Mouse (Mus musculus): Measurements from ENCODE around the gene Pax6. TPM values are rescaled to one million over a fixed set of nuclear protein-coding genes. Genes with fewer than 3 reads are reported as not detected.

Pax6 gene
- polyA plus RNA-seq, 1 experiment from 2014 or later: 103 TPM

DNA sequence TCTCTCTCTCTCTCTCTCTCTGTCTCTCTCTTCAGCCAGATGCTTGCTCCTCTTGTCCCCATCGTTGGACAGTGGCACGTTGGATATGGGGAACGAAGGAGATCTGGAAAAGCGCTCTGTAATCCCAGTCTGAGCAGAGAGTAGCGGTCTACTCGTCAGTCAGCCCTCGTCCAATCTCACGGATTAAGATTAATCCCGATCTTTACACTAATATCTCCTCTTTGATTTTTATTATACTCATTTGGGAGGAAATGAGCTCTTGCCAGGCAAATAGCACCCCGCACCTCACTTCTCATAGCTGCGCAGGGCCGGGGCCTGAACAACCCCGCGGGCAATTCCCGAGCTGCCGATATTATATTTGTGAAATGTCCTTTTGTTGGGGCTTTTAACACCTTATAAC is 6.6 kb upstream of the Pax6 start:
- no peak overlapping the region for H3K27ac ChIP-seq (ENCODE audit: low read depth, low read length)
- H3K27me3 ChIP-seq (ENCODE audit: control insufficient read depth, insufficient read depth, low read length): peaks cover 65% of the 10 kb centered on the region
- peak; percentile 51 for DNase-seq (ENCODE audit: low spot score)
- H3K9me3 ChIP-seq (ENCODE audit: control insufficient read depth, low read length): no peaks in the 10 kb centered on the region
- H3K4me1 ChIP-seq (replicated peaks; ENCODE audit: control insufficient read depth, insufficient read depth, low read length): peaks cover 17% of the 10 kb centered on the region
- WGBS: 2% methylated on average over 16 of the region's 16 CpGs
- no peaks in the 10 kb centered on the region for H3K36me3 ChIP-seq (ENCODE audit: control insufficient read depth, insufficient read depth, low read length)
- no peak overlapping the region for H3K4me3 ChIP-seq (ENCODE audit: low read depth, low read length)
- H3K4me2 ChIP-seq (ENCODE audit: low read depth, low read length, severe bottlenecking): no peak overlapping the region
- no peak overlapping the region for H3K9ac ChIP-seq (ENCODE audit: low read length)
- no peak for ATAC-seq (replicated peaks; ENCODE audit: low FRiP score)

- Histone ChIP-seq H3K27me3 (ENCODE audit: control insufficient read depth, insufficient read depth, low read length) (peaks cover 69% of the 10 kb centered on the region), H3K4me3 (ENCODE audit: low read depth, low read length) (no peak overlapping the region), H3K4me2 (ENCODE audit: low read depth, low read length, severe bottlenecking) (no peak overlapping the region), H3K4me1 (replicated peaks; ENCODE audit: control insufficient read depth, insufficient read depth, low read length) (peaks cover 20% of the 10 kb centered on the region), H3K36me3 (ENCODE audit: control insufficient read depth, insufficient read depth, low read length) (no peaks in the 10 kb centered on the region), H3K9me3 (ENCODE audit: control insufficient read depth, low read length) (no peaks in the 10 kb centered on the region), H3K27ac (ENCODE audit: low read depth, low read length) (no peak overlapping the region), H3K9ac (ENCODE audit: low read length) (no peak overlapping the region)
- WGBS: 4% methylated on average over 7 of the region's 7 CpGs
- ATAC-seq (replicated peaks; ENCODE audit: low FRiP score) (no peak), DNase-seq (ENCODE audit: low spot score) (no peak)
These were observed 6.1 kb upstream of the Pax6 start for GRCm38 (mm10) chr2:105662606-105663005.

GRCm38 (mm10) chr2:105663101-105663511 is 5.6 kb upstream of the Pax6 start:
- peaks cover 74% of the 10 kb centered on the region for H3K27me3 ChIP-seq (ENCODE audit: control insufficient read depth, insufficient read depth, low read length)
- no peak overlapping the region for H3K4me3 ChIP-seq (ENCODE audit: low read depth, low read length)
- 10% methylated on average over 10 of the region's 10 CpGs for WGBS
- H3K9ac ChIP-seq (ENCODE audit: low read length): no peak overlapping the region
- no peaks in the 10 kb centered on the region for H3K9me3 ChIP-seq (ENCODE audit: control insufficient read depth, low read length)
- peaks cover 21% of the 10 kb centered on the region for H3K4me1 ChIP-seq (replicated peaks; ENCODE audit: control insufficient read depth, insufficient read depth, low read length)
- no peaks in the 10 kb centered on the region for H3K36me3 ChIP-seq (ENCODE audit: control insufficient read depth, insufficient read depth, low read length)
- DNase-seq (ENCODE audit: low spot score) (peak; percentile 53), ATAC-seq (replicated peaks; ENCODE audit: low FRiP score) (no peak)
- no peak overlapping the region for H3K4me2 ChIP-seq (ENCODE audit: low read depth, low read length, severe bottlenecking)
- H3K27ac ChIP-seq (ENCODE audit: low read depth, low read length): no peak overlapping the region

DNA sequence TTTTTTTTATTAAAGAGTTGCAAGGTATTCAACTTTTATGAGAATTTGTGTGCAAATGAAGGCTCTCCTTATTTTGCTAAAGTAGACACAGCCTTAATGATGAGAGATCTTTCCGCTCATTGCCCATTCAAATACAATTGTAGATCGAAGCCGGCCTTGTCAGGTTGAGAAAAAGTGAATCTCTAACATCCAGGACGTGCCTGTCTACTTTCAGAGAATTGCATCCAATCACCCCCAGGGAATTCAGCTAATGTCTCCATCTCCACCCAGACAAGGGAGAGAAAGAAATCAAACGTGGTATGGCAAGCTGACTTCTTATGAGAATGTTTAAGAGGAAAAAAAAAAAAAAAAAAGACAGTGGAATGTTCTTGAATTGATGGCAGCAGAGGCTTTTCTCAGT is 3.7 kb upstream of the Pax6 start:
- no peaks in the 10 kb centered on the region for H3K9me3 ChIP-seq (ENCODE audit: control insufficient read depth, low read length)
- WGBS: 10% methylated on average over 5 of the region's 5 CpGs
- H3K4me3 ChIP-seq (ENCODE audit: low read depth, low read length): no peak overlapping the region
- no peak for ATAC-seq (replicated peaks; ENCODE audit: low FRiP score)
- peaks cover 76% of the 10 kb centered on the region for H3K27me3 ChIP-seq (ENCODE audit: control insufficient read depth, insufficient read depth, low read length)
- no peak overlapping the region for H3K27ac ChIP-seq (ENCODE audit: low read depth, low read length)
- no peak overlapping the region for H3K4me2 ChIP-seq (ENCODE audit: low read depth, low read length, severe bottlenecking)
- H3K9ac ChIP-seq (ENCODE audit: low read length): no peak overlapping the region
- H3K36me3 ChIP-seq (ENCODE audit: control insufficient read depth, insufficient read depth, low read length): no peaks in the 10 kb centered on the region
- peaks cover 25% of the 10 kb centered on the region for H3K4me1 ChIP-seq (replicated peaks; ENCODE audit: control insufficient read depth, insufficient read depth, low read length)
- no peak for DNase-seq (ENCODE audit: low spot score)

GRCm38 (mm10) chr2:105665491-105666250 is 3.0 kb upstream of the Pax6 start:
- Histone ChIP-seq H3K4me1 (replicated peaks; ENCODE audit: control insufficient read depth, insufficient read depth, low read length) (peaks cover 24% of the 10 kb centered on the region), H3K4me2 (ENCODE audit: low read depth, low read length, severe bottlenecking) (no peak overlapping the region), H3K9me3 (ENCODE audit: control insufficient read depth, low read length) (no peaks in the 10 kb centered on the region), H3K27ac (ENCODE audit: low read depth, low read length) (no peak overlapping the region), H3K27me3 (ENCODE audit: control insufficient read depth, insufficient read depth, low read length) (peaks cover 77% of the 10 kb centered on the region), H3K36me3 (ENCODE audit: control insufficient read depth, insufficient read depth, low read length) (no peaks in the 10 kb centered on the region), H3K4me3 (ENCODE audit: low read depth, low read length) (no peak overlapping the region), H3K9ac (ENCODE audit: low read length) (no peak overlapping the region)
- WGBS: 18% methylated on average over 5 of the region's 5 CpGs
- DNase-seq (ENCODE audit: low spot score) (no peak), ATAC-seq (replicated peaks; ENCODE audit: low FRiP score) (no peak)

GRCm38 (mm10) chr2:105666331-105666730 is 2.4 kb upstream of the Pax6 start:
- Histone ChIP-seq H3K4me2 (ENCODE audit: low read depth, low read length, severe bottlenecking) (no peak overlapping the region), H3K9me3 (ENCODE audit: control insufficient read depth, low read length) (no peaks in the 10 kb centered on the region), H3K9ac (ENCODE audit: low read length) (no peak overlapping the region), H3K36me3 (ENCODE audit: control insufficient read depth, insufficient read depth, low read length) (no peaks in the 10 kb centered on the region), H3K4me1 (replicated peaks; ENCODE audit: control insufficient read depth, insufficient read depth, low read length) (peaks cover 26% of the 10 kb centered on the region), H3K4me3 (ENCODE audit: low read depth, low read length) (no peak overlapping the region), H3K27me3 (ENCODE audit: control insufficient read depth, insufficient read depth, low read length) (peaks cover 75% of the 10 kb centered on the region), H3K27ac (ENCODE audit: low read depth, low read length) (no peak overlapping the region)
- ATAC-seq (replicated peaks; ENCODE audit: low FRiP score): no peak
- WGBS: 10% methylated on average over 6 of the region's 6 CpGs
- peak; percentile 57 for DNase-seq (ENCODE audit: low spot score)

- H3K9ac ChIP-seq (ENCODE audit: low read length): peak overlapping the region; percentile 20; the same call in 1 of the 2 replicates
- H3K4me1 ChIP-seq (replicated peaks; ENCODE audit: control insufficient read depth, insufficient read depth, low read length): peaks cover 23% of the 10 kb centered on the region
- H3K27ac ChIP-seq (ENCODE audit: low read depth, low read length): no peak overlapping the region
- H3K4me2 ChIP-seq (ENCODE audit: low read depth, low read length, severe bottlenecking): peak overlapping the region; percentile 24
- no peak for ATAC-seq (replicated peaks; ENCODE audit: low FRiP score)
- peak overlapping the region; percentile 12 for H3K4me3 ChIP-seq (ENCODE audit: low read depth, low read length)
- peaks cover 73% of the 10 kb centered on the region for H3K27me3 ChIP-seq (ENCODE audit: control insufficient read depth, insufficient read depth, low read length)
- WGBS: 3% methylated on average over 41 of the region's 41 CpGs
- H3K9me3 ChIP-seq (ENCODE audit: control insufficient read depth, low read length): no peaks in the 10 kb centered on the region
- DNase-seq (ENCODE audit: low spot score): peak; percentile 61
- H3K36me3 ChIP-seq (ENCODE audit: control insufficient read depth, insufficient read depth, low read length): no peaks in the 10 kb centered on the region
These were observed 1.7 kb upstream of the Pax6 start for GRCm38 (mm10) chr2:105666763-105667625.

GRCm38 (mm10) chr2:105667626-105667950 is 1.1 kb upstream of the Pax6 start:
- H3K4me3 ChIP-seq (ENCODE audit: low read depth, low read length): peak overlapping the region; percentile 12; the same call in 1 of the 2 replicates
- no peak overlapping the region for H3K27ac ChIP-seq (ENCODE audit: low read depth, low read length)
- H3K36me3 ChIP-seq (ENCODE audit: control insufficient read depth, insufficient read depth, low read length): no peaks in the 10 kb centered on the region
- H3K27me3 ChIP-seq (ENCODE audit: control insufficient read depth, insufficient read depth, low read length): peaks cover 71% of the 10 kb centered on the region
- peak overlapping the region; percentile 24; the same call in 1 of the 2 replicates for H3K4me2 ChIP-seq (ENCODE audit: low read depth, low read length, severe bottlenecking)
- peaks cover 26% of the 10 kb centered on the region for H3K4me1 ChIP-seq (replicated peaks; ENCODE audit: control insufficient read depth, insufficient read depth, low read length)
- WGBS: 2% methylated on average over 11 of the region's 11 CpGs
- DNase-seq (ENCODE audit: low spot score): peak; percentile 66
- ATAC-seq (replicated peaks; ENCODE audit: low FRiP score): peak; percentile 19; the same call in 1 of the 2 replicates
- H3K9me3 ChIP-seq (ENCODE audit: control insufficient read depth, low read length): no peaks in the 10 kb centered on the region
- no peak overlapping the region for H3K9ac ChIP-seq (ENCODE audit: low read length)

Measured in forebrain, embryonic 11.5 days (tissue).